Mouse (Mus musculus) adrenal gland, adult 18-20 months (tissue): ENCODE measurements at regions not wholly inside any gene's neighbourhood (a gene's known extent, or its start where the extent isn't known, plus 50 kb on each side); places are given as distances from the start of the nearest gene placed in this dataset.

Experiments used
- DNase-seq, 2 experiments: peaks; one replicate each; pipeline ENCODE4 v3.0.0; 2021 to 2022; ENCODE audit warnings: low spot score in 2 of 2

DNA sequence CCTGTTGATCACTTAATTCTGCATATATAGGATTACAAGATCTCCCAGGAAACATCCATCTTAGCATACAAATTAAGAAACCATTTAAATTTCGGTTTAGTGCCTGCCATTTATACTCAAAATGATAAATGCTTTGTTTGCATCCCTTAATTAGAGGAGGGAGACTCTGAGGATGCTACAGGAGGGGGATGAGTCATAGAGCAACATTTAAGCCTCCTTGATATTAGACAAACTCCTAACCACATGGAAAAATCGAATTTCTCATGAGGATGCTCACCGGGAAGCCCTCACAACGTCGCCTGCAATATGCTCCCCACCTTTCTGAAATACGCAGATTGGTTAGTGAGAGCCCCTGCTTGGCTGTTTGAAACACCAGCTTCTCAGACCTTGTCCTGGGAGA, 320.8 kb upstream of the Sphkap start:
- DNase-seq = no peak

DNA sequence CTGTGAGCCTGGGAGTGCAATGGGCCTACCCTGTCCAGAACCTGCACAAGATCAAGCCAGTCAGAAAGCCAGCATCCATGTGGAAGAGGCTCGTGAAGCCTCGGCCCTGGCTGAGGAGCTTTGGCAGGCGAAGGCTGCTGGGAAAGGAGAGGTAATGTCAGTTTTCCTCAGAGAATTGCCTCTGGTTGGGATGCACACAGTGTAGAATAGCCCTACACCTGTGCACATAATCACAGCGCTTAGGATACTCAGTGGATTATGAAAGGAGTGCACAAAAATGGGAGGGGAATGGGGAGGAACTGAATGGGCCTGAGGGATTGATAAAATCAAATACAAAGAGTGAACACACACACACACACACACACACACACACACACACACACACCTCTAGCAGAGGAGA, 319.9 kb upstream of the Sphkap start:
- no peak for DNase-seq

DNA sequence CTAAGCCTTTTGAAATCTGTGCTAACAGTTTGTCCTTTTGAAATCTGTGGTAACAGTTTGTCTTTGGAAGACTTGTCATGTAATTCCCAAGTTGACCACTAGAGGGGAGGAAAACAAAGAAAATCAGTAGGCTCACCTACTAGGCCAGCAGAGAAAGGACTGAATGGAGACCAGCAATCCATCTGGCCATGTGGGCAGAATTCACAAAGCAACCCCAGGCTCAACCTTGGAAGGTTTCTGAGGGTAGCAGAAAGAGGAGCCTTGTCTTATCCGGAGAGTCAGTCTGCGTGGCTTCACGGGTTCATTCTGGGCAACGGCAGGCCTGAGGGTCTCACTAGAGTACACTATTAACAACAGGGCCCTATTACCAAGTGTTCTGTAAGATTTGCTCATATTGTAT, 319.2 kb upstream of the Sphkap start:
- no peak for DNase-seq

DNA sequence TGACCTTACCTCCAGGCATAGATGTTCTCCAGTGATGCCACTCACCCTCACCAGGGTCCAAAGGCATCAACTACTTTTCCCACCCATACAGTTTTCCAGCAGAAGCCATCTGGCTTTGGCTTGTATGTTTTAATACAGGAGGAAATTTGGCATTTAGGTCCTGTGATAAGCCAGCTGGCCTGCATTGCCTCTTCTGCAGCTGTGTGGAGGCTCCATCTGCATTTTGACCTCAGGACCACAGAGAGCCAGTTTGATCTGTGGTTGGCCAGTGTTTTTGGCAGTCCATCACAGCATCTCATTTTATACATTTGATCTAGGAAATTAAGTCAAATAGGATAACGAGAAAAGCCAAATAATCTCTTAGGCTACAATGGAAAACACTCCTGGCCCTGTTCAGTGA, 315.1 kb upstream of the Sphkap start:
- no peak for DNase-seq

DNA sequence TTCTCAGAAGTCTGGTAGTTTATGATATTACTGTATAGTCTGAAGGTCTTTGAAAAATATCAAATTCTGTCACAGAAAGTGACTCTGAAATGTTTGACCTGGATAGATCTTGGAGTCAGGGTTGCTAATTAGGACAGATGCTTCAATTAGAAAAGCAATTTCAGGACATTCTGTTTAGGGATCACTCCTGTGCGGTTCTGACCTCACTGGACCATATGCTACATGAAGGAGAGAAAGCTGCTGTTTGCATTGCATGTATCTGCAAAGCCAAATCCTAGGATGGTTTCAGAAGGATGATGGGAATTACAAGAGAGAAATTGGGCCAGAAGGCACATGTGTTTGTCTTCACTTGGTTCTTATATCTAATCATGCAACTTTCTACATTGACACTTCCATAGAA, 312.2 kb upstream of the Sphkap start:
- no peak for DNase-seq

DNA sequence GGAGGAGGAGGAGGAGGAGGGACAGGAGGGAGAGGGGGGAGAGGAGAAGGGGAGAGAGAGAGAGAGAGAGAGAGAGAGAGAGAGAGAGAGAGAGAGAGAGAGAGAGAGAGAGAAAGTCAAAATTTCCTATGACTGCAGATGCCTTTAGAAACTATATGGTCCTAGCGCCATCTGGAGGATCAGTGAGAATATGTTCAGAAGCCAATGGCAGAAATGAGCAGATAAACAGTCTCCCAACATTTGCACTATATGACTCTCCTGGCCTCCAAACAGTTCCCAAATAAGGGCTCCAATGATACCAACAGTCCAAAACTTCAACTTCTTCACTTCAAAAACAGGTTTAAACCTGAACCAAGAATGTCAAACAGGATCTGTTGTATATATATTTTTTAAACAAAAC, 309.1 kb upstream of the Sphkap start:
- DNase-seq = peak in 1 of 2 experiments; percentile 23

DNA sequence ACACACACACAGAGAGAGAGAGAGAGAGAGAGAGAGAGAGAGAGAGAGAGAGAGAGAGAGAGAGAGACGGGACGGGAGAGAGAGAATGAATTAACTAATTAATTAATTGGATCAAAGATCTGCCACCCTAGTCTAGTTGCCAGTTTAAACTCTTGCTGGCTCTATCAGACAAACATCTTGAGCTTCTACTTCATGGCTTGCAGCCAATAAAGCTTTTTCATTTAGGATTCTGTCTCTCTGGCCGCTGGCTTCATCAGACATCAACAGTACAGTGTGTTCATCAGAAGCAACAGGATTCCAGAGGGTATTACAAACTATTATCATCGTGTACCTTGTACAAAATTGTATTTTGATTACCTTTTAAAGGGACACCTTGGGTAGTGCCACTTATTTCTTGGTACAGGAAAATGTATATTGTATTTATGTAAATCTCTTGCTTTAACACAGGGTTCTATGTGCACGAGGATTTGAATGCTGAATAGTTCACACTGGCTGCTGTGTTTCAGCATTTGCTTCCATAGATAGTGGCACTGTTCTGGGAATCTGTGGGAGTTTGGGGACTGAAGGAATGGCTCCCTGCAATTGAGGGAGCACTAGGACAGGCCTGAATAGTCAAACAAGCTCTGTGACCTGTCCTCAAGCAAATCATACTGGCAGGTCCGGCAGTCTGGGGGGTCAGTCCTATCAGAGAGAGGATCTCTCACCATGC, 293.9 kb upstream of the Sphkap start:
- DNase-seq = no peak

DNA sequence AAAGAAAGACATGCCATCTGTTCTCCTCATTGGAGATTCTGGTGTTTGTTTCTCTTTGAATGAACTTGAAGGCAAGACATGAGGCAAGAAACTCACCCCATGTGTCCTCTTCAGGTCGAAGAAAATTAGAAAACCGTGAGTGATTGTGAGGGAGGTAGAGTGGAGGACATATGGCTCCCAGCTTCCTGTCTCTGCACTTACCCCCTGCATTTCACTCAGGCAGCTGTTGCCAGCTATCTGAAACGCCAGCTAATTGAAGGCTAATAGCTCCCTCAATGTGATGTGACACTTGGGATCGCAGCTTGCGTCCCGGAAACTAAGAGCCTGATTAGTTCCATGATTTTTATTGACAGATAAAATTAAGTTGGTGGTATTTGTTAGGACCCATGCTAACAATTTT, 289.4 kb upstream of the Sphkap start:
- DNase-seq = no peak

DNA sequence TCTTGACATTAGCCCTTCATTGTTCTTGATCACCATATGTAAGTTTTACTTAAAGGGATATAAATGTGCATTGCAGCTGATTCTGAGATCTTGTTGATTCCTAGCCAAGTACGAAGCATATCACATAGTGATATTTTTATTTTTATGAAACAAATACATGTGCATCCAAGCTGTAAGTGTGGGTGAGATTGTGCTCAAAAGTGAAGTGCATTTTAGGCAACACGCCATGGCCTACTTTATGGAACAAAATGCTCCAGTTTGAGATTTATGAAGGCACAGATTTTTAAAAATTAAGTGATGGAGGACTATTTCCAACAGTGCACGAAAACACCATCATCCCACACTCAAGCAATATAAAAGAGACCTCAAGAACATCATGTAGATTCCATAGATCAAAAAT, 277.2 kb upstream of the Sphkap start:
- no peak for DNase-seq

DNA sequence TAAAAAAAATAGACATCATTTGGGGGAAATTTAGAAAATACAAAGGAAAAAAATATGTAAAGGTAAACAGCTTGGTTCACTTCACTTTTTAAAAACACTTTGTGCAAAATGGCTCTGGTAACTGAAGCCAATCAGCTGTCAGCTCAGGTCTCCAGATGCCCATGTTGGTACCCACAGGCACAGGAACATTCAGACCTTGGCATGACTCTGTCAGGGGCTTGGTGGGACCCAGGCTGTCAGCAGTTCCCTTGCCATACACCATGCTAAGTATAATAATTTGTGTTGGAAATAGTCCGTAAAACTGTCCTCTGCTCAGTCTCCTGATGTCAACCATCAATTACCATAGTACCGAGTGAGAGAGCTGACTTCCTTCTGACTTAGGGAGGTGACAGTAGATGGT, 257.3 kb upstream of the Sphkap start:
- no peak for DNase-seq

DNA sequence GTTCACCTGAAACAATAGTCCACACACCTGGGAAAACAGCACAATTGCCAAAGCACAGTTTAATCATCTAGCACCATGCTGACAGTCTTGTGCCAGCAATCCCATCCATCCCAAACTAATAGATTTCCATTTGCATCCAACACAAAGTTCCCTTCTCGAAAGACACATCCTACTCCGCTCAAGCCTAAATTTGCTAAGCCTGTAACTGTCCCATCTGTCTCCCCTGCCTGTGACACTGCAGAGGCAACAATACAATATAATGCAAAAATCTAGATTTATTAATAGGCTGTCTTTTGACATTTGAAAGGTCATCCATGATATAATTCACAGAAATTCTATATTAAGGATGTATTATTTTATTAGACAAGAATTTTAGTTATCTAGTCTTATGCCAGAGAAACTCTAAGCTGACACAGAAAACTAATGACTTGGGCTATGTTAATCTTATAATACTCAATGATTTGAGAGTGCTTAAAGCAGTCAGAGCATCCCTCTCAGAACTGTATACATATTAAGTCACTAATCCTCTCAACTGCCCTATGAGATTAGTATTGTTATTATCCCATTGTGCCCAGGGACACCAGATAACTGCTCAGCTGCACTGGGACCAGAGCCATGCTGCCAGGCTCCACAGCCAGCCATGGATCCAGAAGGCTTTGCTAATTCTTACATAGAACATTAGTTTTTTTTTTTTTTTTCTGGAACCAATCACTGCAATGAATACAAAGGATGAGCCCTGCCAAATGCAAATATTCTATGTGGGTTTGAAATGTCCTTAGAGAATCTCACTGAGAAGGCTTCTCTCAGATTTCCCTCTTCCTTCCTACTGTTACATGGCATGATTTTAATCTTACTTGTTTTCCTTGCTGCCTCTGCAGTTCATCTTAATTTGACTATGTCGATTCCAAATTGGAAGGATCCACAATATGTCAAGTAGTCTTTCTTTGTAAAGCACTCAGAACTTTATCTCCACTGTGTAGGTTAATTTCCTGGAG, 254.1 kb upstream of the Sphkap start:
- DNase-seq = no peak

DNA sequence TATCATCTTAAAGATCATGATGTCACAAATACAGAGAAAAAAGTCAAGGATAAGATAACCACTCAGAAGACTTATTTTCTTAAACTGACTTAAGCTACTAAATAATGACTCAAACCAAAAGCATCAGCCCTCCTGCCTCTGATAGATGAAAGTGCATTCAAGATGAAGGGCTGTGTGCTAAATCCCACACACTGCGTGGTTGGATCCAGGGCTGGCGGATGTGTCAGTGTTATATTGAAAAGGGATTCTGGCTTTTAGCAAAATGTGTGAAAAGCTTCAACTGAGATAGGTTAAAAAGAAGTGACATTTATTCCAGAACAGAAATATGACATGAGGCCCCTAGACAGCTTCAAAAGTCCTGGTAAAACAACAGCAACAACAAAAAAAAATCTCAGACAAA, 245.7 kb upstream of the Sphkap start:
- no peak for DNase-seq

DNA sequence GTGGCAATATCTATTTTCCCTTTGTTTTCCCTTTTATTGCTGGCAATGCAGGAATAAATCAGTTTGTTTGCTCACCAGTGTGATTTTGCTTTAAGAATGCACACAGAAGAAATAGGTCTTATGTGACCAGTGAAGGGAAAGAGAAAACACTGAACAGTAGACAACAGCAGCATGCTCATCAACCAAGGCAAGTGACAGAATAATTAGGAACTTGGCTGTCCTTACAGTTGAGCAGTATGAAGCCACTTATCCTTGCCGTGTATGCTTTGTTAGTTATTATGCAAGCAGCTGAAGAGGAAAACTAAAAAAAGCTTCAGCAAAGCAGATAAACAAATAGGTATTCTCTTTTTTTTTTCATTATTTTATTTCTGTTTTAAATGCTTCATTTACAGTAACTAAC, 237.6 kb upstream of the Sphkap start:
- no peak for DNase-seq

DNA sequence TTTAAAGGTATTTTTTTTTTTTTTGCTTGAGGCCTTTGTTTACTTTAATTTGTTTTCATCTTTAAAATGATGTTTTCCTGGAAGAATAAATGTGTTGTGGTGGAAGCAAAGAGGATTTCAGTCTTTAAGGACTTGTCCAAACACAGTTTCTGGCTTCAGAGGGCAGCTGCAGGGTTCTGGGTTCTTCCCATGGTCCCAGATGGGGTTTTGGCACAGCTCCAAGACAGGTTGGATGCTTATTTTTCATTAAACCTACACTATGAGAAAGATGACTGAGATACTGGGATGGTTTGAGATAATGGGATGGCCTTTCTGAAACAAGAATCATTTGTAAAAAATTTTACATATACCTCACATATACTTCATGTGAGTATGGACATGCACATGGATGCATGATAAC, 234.7 kb upstream of the Sphkap start:
- DNase-seq = no peak

DNA sequence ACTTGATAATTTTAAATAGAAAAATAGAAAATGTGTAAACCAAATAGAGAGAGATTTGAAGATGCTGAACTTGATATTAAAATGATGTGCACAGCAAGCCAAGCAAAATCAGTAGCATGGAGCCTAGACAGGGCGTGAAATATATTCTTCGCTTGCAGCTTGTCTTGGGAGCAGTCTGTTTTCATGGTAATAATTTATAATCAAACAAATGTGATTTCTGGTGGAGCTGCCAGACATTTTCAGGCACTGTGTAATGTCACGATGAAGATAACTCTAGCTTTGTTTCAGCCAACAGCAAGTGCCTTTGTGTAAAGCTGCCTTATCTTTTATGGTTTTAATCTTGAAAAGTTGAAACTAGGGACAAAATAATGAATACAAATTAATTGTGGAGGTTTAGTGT, 228.1 kb upstream of the Sphkap start:
- DNase-seq = no peak

DNA sequence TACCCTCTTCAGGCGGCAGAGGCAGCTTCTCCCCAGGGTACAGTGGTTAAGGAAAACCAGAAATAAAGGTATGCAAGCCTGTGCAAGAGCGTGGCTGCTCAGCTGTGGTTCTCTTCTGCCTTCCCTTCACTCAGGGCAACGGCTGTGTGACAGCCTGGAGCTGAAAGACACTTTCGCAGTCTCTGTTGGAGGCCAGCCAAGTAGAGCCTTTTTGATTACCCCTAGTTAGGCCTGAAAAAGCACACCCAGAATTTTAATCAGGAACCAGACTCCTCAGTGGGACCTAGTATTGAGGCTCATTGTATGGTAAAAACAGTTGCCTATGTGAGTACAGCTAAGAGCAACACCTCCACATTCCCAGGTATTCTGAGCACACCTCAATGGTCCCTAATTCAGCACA, 223.8 kb upstream of the Sphkap start:
- no peak for DNase-seq

DNA sequence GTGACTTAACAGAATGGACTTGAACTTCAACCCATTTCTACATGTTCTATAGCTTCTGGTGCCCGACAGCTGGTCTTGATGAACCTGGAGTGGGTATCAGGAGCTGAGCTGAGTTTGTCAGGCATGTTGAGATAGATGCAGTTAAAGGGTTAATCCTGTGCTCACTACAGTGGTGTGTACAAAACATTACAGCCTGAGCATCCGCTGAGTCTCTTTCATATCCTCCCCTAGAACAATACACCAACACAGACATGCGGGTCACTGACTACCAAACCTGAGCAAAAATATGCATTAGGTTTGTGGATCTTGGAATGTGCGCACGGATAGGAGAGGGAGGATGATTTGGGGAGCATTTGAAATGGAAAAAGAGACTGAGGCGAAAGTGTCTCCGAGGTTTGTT, 223.4 kb upstream of the Sphkap start:
- no peak for DNase-seq

DNA sequence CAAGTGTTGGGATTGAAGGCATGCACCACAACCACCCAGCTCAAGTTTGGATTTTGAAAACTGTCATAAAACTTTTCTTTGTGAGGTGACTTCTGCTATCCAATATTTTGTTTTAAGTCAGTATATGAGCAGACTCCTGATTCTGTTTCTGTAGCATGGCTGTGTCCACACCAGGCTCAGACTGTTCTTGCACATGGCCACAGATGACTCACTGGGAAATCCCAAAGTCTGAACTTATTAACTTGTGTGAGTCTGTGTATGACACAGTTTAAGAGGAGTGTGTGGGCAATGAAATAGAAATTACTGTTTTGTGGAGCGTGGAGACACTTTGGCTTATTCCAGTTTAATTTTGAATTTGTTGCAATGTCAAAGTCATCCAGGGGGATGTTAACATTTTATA, 179.3 kb upstream of the Sphkap start:
- no peak for DNase-seq

DNA sequence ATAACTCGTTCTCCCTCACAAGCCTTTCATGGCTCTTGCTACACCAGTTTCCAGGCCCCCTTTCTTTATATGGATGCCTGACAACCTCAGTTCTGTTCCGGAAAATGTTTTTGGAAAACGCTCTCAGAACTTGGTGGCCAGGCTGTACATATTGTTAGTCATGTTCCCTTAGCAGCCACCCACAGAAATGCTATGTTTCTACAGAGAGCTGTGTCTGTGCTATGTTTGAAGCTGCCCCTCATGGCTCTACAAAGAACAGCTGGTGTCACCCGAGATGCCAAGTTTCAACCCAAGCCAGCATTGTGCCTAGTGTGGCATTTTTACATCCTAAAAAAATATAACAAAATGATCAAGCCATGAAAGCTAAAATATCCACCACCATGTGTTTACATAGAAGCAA, 175.0 kb upstream of the Sphkap start:
- DNase-seq = no peak

DNA sequence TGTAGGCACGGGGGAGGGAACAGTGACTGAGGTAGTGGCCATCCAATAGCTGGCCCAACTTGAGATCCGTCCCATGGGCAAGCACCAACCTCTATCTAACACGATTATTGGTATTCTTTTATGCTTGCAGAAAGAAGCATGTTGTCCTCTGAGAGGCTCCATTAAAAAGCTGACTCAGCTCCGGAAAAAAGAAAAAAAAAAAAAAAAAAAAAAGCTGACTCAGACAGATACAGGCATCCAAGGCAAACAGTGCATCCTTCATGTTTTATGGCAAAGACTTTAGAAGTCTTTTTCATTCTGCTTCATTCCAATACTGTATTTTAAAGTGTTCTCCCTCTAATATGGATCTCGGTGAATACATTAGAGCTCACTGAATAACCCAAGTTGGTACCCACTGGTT, 162.0 kb upstream of the Sphkap start:
- DNase-seq = no peak

DNA sequence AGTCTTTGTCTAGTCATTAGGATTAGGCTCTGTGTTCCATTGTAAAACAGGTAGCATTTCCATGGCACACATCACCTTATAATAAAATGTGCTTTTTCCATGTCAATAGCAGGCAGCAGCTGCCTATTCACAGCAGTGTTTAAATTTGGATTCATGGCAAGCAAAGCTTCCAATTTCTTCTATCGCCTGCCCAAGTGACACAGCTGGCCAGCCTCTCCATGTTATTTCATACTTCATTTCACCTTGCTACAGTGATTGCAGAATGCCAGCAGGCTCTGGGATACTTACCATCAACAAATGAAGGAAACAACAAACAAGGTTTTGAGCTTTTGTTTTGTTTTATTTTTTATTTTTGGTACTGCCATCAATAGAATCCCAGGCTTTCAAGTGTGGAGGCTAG, 160.7 kb upstream of the Sphkap start:
- DNase-seq = no peak

DNA sequence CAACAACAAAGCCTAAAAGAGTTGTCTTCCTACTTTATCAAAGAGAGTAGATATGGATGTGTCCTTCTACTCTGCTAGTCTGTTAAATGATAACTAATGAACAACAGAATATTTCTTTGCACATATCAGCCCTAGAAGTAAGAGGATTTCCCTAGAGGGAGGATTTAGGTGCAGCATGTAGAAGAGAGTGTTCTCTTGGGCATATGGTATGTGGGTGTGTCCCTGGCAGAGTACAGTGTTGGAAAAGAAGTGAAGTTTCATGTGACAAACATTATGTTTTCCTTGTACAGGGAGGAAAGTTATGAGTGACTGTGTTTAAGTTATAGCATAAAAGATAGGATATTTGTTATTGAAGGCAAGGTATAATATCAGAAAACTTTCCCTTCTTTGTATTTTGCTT, 143.6 kb upstream of the Sphkap start:
- no peak for DNase-seq

DNA sequence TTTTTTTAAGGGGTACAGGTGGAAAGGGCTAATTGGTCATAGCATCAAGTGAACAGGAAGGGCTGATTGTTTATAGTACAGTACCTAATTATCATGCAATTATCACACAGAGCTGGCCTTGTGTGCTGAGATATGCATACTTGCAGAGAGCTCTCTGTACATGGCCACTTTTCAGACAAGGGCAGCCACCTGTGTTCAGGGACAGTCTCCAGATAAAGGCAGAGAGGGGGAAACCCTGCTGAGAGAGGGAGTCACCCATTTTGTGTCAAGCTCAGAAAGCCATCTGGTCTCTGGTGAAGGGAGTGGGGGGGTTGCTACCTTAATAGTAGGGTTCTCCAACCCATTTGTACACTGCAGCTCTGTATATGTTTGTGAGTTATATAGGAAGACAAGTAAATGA, 127.5 kb upstream of the Sphkap start:
- no peak for DNase-seq
